Mouse (Mus musculus): ENCODE data around the gene Svop. TPM values are rescaled to one million over a fixed set of nuclear protein-coding genes. Genes with fewer than 3 reads are reported as not detected.

Gene Svop
- polyA plus RNA-seq, 1 experiment, result not detected

GRCm38 (mm10) chr5:114040508-114040907 lies 50.9 kb downstream of the Svop start:
- no peak overlapping the region for H3K4me3 ChIP-seq (replicated peaks; ENCODE audit: extremely low read depth, low read depth, low read length)
- no peak for DNase-seq
- WGBS, result 49% methylated on average over 7 of the region's 8 CpGs
- H3K4me1 ChIP-seq (ENCODE audit: control insufficient read depth, insufficient read depth, low read length), result no peaks in the 10 kb centered on the region
- TF ChIP-seq CTCF (IDR thresholded peaks at IDR 0.05; ENCODE audit: insufficient read depth, low read length), result no peak

- DNase-seq, result no peak
- H3K4me3 ChIP-seq (replicated peaks; ENCODE audit: extremely low read depth, low read depth, low read length), result no peak overlapping the region
- no peaks in the 10 kb centered on the region for H3K4me1 ChIP-seq (ENCODE audit: control insufficient read depth, insufficient read depth, low read length)
- 56% methylated on average over 10 of the region's 10 CpGs for WGBS
- TF ChIP-seq CTCF (IDR thresholded peaks at IDR 0.05; ENCODE audit: insufficient read depth, low read length) (no peak), POLR2A (IDR thresholded peaks at IDR 0.05; ENCODE audit: borderline replicate concordance, extremely low read depth, low read depth, low read length) (no peak)
Observed at GRCm38 (mm10) chr5:114035111-114035510, 56.3 kb downstream of the Svop start.

- 55% methylated on average over 7 of the region's 7 CpGs for WGBS
- no peak for DNase-seq
- no peak overlapping the region for H3K4me3 ChIP-seq (replicated peaks; ENCODE audit: extremely low read depth, low read depth, low read length)
- TF ChIP-seq CTCF (IDR thresholded peaks at IDR 0.05; ENCODE audit: insufficient read depth, low read length) (no peak), POLR2A (IDR thresholded peaks at IDR 0.05; ENCODE audit: borderline replicate concordance, extremely low read depth, low read depth, low read length) (no peak)
- no peaks in the 10 kb centered on the region for H3K4me1 ChIP-seq (ENCODE audit: control insufficient read depth, insufficient read depth, low read length)
Observed at GRCm38 (mm10) chr5:114034393-114034792, 57.0 kb downstream of the Svop start.

- TF ChIP-seq POLR2A (IDR thresholded peaks at IDR 0.05; ENCODE audit: borderline replicate concordance, extremely low read depth, low read depth, low read length) (no peak), CTCF (IDR thresholded peaks at IDR 0.05; ENCODE audit: insufficient read depth, low read length) (no peak)
- no peaks in the 10 kb centered on the region for H3K4me1 ChIP-seq (ENCODE audit: control insufficient read depth, insufficient read depth, low read length)
- WGBS, result 74% methylated on average over 3 of the region's 3 CpGs
- no peak overlapping the region for H3K4me3 ChIP-seq (replicated peaks; ENCODE audit: extremely low read depth, low read depth, low read length)
- DNase-seq, result no peak
Observed at GRCm38 (mm10) chr5:114032161-114032763, 59.1 kb downstream of the Svop start.

GRCm38 (mm10) chr5:114030652-114031051 lies 60.7 kb downstream of the Svop start:
- 84% methylated on average over 12 of the region's 12 CpGs for WGBS
- no peaks in the 10 kb centered on the region for H3K4me1 ChIP-seq (ENCODE audit: control insufficient read depth, insufficient read depth, low read length)
- no peak for DNase-seq

GRCm38 (mm10) chr5:114028111-114028510 lies 63.3 kb downstream of the Svop start:
- TF ChIP-seq POLR2A (IDR thresholded peaks at IDR 0.05; ENCODE audit: borderline replicate concordance, extremely low read depth, low read depth, low read length) (no peak), CTCF (IDR thresholded peaks at IDR 0.05; ENCODE audit: insufficient read depth, low read length) (no peak)
- 82% methylated on average over 12 of the region's 12 CpGs for whole genome bisulfite sequencing
- no peak for DNase-seq
- Histone ChIP-seq H3K4me3 (replicated peaks; ENCODE audit: extremely low read depth, low read depth, low read length) (no peak overlapping the region), H3K4me1 (ENCODE audit: control insufficient read depth, insufficient read depth, low read length) (no peaks in the 10 kb centered on the region)

More at GRCm38 (mm10) chr5:114030652-114031051, 60.7 kb downstream of the Svop start:
- no peak for TF ChIP-seq POLR2A (IDR thresholded peaks at IDR 0.05; ENCODE audit: borderline replicate concordance, extremely low read depth, low read depth, low read length)
- H3K4me3 ChIP-seq (replicated peaks; ENCODE audit: extremely low read depth, low read depth, low read length), result no peak overlapping the region

- DNase-seq, result no peak
- Histone ChIP-seq H3K4me3 (replicated peaks; ENCODE audit: extremely low read depth, low read depth, low read length) (no peak overlapping the region), H3K4me1 (ENCODE audit: control insufficient read depth, insufficient read depth, low read length) (no peaks in the 10 kb centered on the region)
- WGBS, result 83% methylated on average over 12 of the region's 12 CpGs
- TF ChIP-seq CTCF (IDR thresholded peaks at IDR 0.05; ENCODE audit: insufficient read depth, low read length) (no peak), POLR2A (IDR thresholded peaks at IDR 0.05; ENCODE audit: borderline replicate concordance, extremely low read depth, low read depth, low read length) (no peak)
Observed at GRCm38 (mm10) chr5:114027217-114027944, 64.0 kb downstream of the Svop start.

GRCm38 (mm10) chr5:114024885-114025284 lies 66.5 kb downstream of the Svop start:
- H3K4me1 ChIP-seq (ENCODE audit: control insufficient read depth, insufficient read depth, low read length), result no peaks in the 10 kb centered on the region
- DNase-seq, result no peak
- no peak overlapping the region for H3K4me3 ChIP-seq (replicated peaks; ENCODE audit: extremely low read depth, low read depth, low read length)
- no peak for TF ChIP-seq CTCF (IDR thresholded peaks at IDR 0.05; ENCODE audit: insufficient read depth, low read length)
- no peak for TF ChIP-seq POLR2A (IDR thresholded peaks at IDR 0.05; ENCODE audit: borderline replicate concordance, extremely low read depth, low read depth, low read length)
- 11% methylated on average over 10 of the region's 10 CpGs for WGBS

- DNase-seq, result no peak
- TF ChIP-seq CTCF (IDR thresholded peaks at IDR 0.05; ENCODE audit: insufficient read depth, low read length), result no peak
- no peak for TF ChIP-seq POLR2A (IDR thresholded peaks at IDR 0.05; ENCODE audit: borderline replicate concordance, extremely low read depth, low read depth, low read length)
- Histone ChIP-seq H3K4me3 (replicated peaks; ENCODE audit: extremely low read depth, low read depth, low read length) (no peak overlapping the region), H3K4me1 (ENCODE audit: control insufficient read depth, insufficient read depth, low read length) (no peaks in the 10 kb centered on the region)
- WGBS, result 46% methylated on average over 6 of the region's 6 CpGs
Observed at GRCm38 (mm10) chr5:114024390-114024789, 67.0 kb downstream of the Svop start.

GRCm38 (mm10) chr5:114015121-114015520 lies 76.2 kb downstream of the Svop start:
- TF ChIP-seq CTCF (IDR thresholded peaks at IDR 0.05; ENCODE audit: insufficient read depth, low read length) (no peak), POLR2A (IDR thresholded peaks at IDR 0.05; ENCODE audit: borderline replicate concordance, extremely low read depth, low read depth, low read length) (no peak)
- Histone ChIP-seq H3K4me1 (ENCODE audit: control insufficient read depth, insufficient read depth, low read length) (no peaks in the 10 kb centered on the region), H3K4me3 (replicated peaks; ENCODE audit: extremely low read depth, low read depth, low read length) (no peak overlapping the region)
- DNase-seq, result no peak
- 58% methylated on average over 7 of the region's 7 CpGs for WGBS

Measured in lung, adult 2 months (tissue).